Mouse (Mus musculus) limb, embryonic 12.5 days (tissue): ENCODE measurements around the gene Six5. TPM values are rescaled to one million over a fixed set of nuclear protein-coding genes. Genes with fewer than 3 reads are reported as not detected.

Experiments used
- microRNA-seq: library from miRNA; unstranded; fragments of <30 nt; microRNA quantifications from one replicate; pipeline ENCODE4, GENCODE M21; 2017
- polyA plus RNA-seq: library from polyadenylated mRNA; unstranded; fragments of >200 nt; fragmentation: Nextera tagmentation; extraction: Ambion mirVana; gene quantifications from 2 replicates; pipeline ENCODE4 v1.2.1, GENCODE M21; 2016

Six5 gene
- polyA plus RNA-seq, 1 experiment from 2014 or later, result 11.2 TPM

Small RNA genes within 50 kb of the gene (microRNA-seq; reads per million reads assigned to microRNA genes)
- gene Mir3100, result not detected

Other genes with a start within 250 kb of the Six5 start
- 0.44 and 0.60 TPM in 2 replicates for gene Pglyrp1, start 223.3 kb upstream of the Six5 start, polyA plus RNA-seq
- gene Ccdc61, start 184.2 kb upstream of the Six5 start, polyA plus RNA-seq, result 39.9 and 45.3 TPM in 2 replicates
- gene Nova2, start 168.7 kb upstream of the Six5 start, polyA plus RNA-seq, result 0.31 and 0.33 TPM in 2 replicates
- not detected in 2 replicates for gene Nanos2, start 107.2 kb upstream of the Six5 start, polyA plus RNA-seq
- gene Mypop, start 103.3 kb upstream of the Six5 start, polyA plus RNA-seq, result 6.4 and 6.5 TPM in 2 replicates
- gene Irf2bp1, start 90.5 kb upstream of the Six5 start, polyA plus RNA-seq, result 44.4 and 47.5 TPM in 2 replicates
- gene Foxa3, start 71.1 kb upstream of the Six5 start, polyA plus RNA-seq, result 0.81 and 1.8 TPM in 2 replicates
- gene Sympk, start 70.2 kb upstream of the Six5 start, polyA plus RNA-seq, result 51.9 and 56.0 TPM in 2 replicates
- gene Rsph6a, start 39.9 kb upstream of the Six5 start, polyA plus RNA-seq, result not detected in 2 replicates
- 17.9 and 21.6 TPM in 2 replicates for gene Dmwd, start 18.4 kb upstream of the Six5 start, polyA plus RNA-seq
- gene Dmpk, start 10.7 kb upstream of the Six5 start, polyA plus RNA-seq, result 17.7 and 18.9 TPM in 2 replicates
- gene Gm4969, start 23.8 kb downstream of the Six5 start, polyA plus RNA-seq, result 3.3 and 3.5 TPM in 2 replicates
- 19.3 and 19.6 TPM in 2 replicates for gene Fbxo46, start 25.3 kb downstream of the Six5 start, polyA plus RNA-seq
- gene Qpctl, start 54.7 kb downstream of the Six5 start, polyA plus RNA-seq, result 15.9 and 17.2 TPM in 2 replicates
- gene Snrpd2, start 55.1 kb downstream of the Six5 start, polyA plus RNA-seq, result 161 and 170 TPM in 2 replicates
- gene Gipr, start 71.5 kb downstream of the Six5 start, polyA plus RNA-seq, result 0.18 and 0.36 TPM in 2 replicates
- gene Eml2, start 81.8 kb downstream of the Six5 start, polyA plus RNA-seq, result 3.9 and 5.9 TPM in 2 replicates
- gene Gpr4, start 117.9 kb downstream of the Six5 start, polyA plus RNA-seq, result 4.4 and 5.7 TPM in 2 replicates
- 38.7 and 39.5 TPM in 2 replicates for gene Opa3, start 133.7 kb downstream of the Six5 start, polyA plus RNA-seq
- 66.4 and 68.8 TPM in 2 replicates for gene Vasp, start 177.2 kb downstream of the Six5 start, polyA plus RNA-seq
- not detected in 2 replicates for gene Ppm1n, start 185.5 kb downstream of the Six5 start, polyA plus RNA-seq
- gene Rtn2, start 188.0 kb downstream of the Six5 start, polyA plus RNA-seq, result 12.4 and 12.8 TPM in 2 replicates
- 0.18 and 0.20 TPM in 2 replicates for gene Fosb, start 215.5 kb downstream of the Six5 start, polyA plus RNA-seq